Mouse (Mus musculus): ENCODE results near the gene Gcgr. TPM values are rescaled to one million over a fixed set of nuclear protein-coding genes. Genes with fewer than 3 reads are reported as not detected.
A peak's percentile ranks its signal among the peaks of the same experiment; 100 is the strongest.

Gene Gcgr
- total and polyA plus RNA-seq, 2 experiments from 2014 or later = 0.99 to 1.0 TPM

- peak; percentile 16; the same call in 1 of the 2 replicates for ATAC-seq
- Histone ChIP-seq H3K27ac (0 out of 2 replicates have a peak overlapping the region, but pooled peaks have one; percentile 15), H3K27me3 (ENCODE audit: insufficient read depth, low read length) (no peaks in the 10 kb centered on the region), H3K4me2 (ENCODE audit: low read depth, low read length) (no peak overlapping the region), H3K9me3 (ENCODE audit: low read length) (no peaks in the 10 kb centered on the region), H3K4me1 (ENCODE audit: insufficient read depth, low read length) (peaks cover 26% of the 10 kb centered on the region), H3K36me3 (ENCODE audit: insufficient read depth, low read length) (peaks cover 16% of the 10 kb centered on the region), H3K9ac (replicated peaks; ENCODE audit: low read length) (no peak overlapping the region), H3K4me3 (ENCODE audit: low read length) (no peak overlapping the region)
- DNase-seq (ENCODE audit: low spot score) = peak; percentile 89
- WGBS = 63% methylated on average over 4 of the region's 4 CpGs
- TF ChIP-seq CTCF (IDR thresholded peaks at IDR 0.05; ENCODE audit: low read depth) = peak; percentile 94
Measured at GRCm38 (mm10) chr11:120489054-120489761, 41.3 kb upstream of the Gcgr start.

GRCm38 (mm10) chr11:120490291-120491046 is 40.0 kb upstream of the Gcgr start:
- no peaks in the 10 kb centered on the region for H3K27me3 ChIP-seq (ENCODE audit: insufficient read depth, low read length)
- H3K4me1 ChIP-seq (ENCODE audit: insufficient read depth, low read length) = peaks cover 24% of the 10 kb centered on the region
- H3K9ac ChIP-seq (replicated peaks; ENCODE audit: low read length) = no peak overlapping the region
- H3K9me3 ChIP-seq (ENCODE audit: low read length) = no peaks in the 10 kb centered on the region
- 29% methylated on average over 4 of the region's 4 CpGs for WGBS
- peak overlapping the region; percentile 77; the same call in 1 of the 2 replicates for H3K4me2 ChIP-seq (ENCODE audit: low read depth, low read length)
- H3K36me3 ChIP-seq (ENCODE audit: insufficient read depth, low read length) = peaks cover 26% of the 10 kb centered on the region
- DNase-seq (ENCODE audit: low spot score) = no peak
- peak; percentile 33; the same call in 1 of the 2 replicates for TF ChIP-seq CTCF (IDR thresholded peaks at IDR 0.05; ENCODE audit: low read depth)
- peak overlapping the region; percentile 76 for H3K27ac ChIP-seq
- no peak overlapping the region for H3K4me3 ChIP-seq (ENCODE audit: low read length)
- ATAC-seq = no peak

- no peaks in the 10 kb centered on the region for H3K9me3 ChIP-seq (ENCODE audit: low read length)
- under 1% methylated on average over 35 of the region's 35 CpGs for WGBS
- H3K9ac ChIP-seq (replicated peaks; ENCODE audit: low read length) = peak within 1 kb of the TSS; percentile 59
- H3K4me1 ChIP-seq (ENCODE audit: insufficient read depth, low read length) = peaks cover 19% of the 10 kb centered on the region
- peak within 1 kb of the TSS; percentile 77 for H3K4me2 ChIP-seq (ENCODE audit: low read depth, low read length)
- H3K4me3 ChIP-seq (ENCODE audit: low read length) = peak within 1 kb of the TSS; percentile 63
- peak; percentile 89 for ATAC-seq
- H3K27ac ChIP-seq = peak within 1 kb of the TSS; percentile 76
- peaks cover 35% of the 10 kb centered on the region for H3K36me3 ChIP-seq (ENCODE audit: insufficient read depth, low read length)
- TF ChIP-seq CTCF (IDR thresholded peaks at IDR 0.05; ENCODE audit: low read depth) = no peak
- DNase-seq (ENCODE audit: low spot score) = peak; percentile 95
- no peaks in the 10 kb centered on the region for H3K27me3 ChIP-seq (ENCODE audit: insufficient read depth, low read length)
Measured at GRCm38 (mm10) chr11:120491317-120492023, 39.0 kb upstream of the Gcgr start, which contains the start of gene Slc25a10. TSS of gene Slc25a10 (plus strand) at chr11:120491840.

- peak; percentile 54 for DNase-seq (ENCODE audit: low spot score)
- ATAC-seq = peak; percentile 39
- Histone ChIP-seq H3K4me2 (ENCODE audit: low read depth, low read length) (peak overlapping the region; percentile 77), H3K4me3 (ENCODE audit: low read length) (peak overlapping the region; percentile 63), H3K9me3 (ENCODE audit: low read length) (no peaks in the 10 kb centered on the region), H3K36me3 (ENCODE audit: insufficient read depth, low read length) (peaks cover 40% of the 10 kb centered on the region), H3K27ac (peak overlapping the region; percentile 76), H3K27me3 (ENCODE audit: insufficient read depth, low read length) (no peaks in the 10 kb centered on the region), H3K4me1 (ENCODE audit: insufficient read depth, low read length) (peaks cover 19% of the 10 kb centered on the region), H3K9ac (replicated peaks; ENCODE audit: low read length) (peak overlapping the region; percentile 59)
- no peak; the same call in 1 of the 2 replicates for TF ChIP-seq CTCF (IDR thresholded peaks at IDR 0.05; ENCODE audit: low read depth)
- WGBS = under 1% methylated on average over 45 of the region's 48 CpGs
Measured at GRCm38 (mm10) chr11:120492024-120492877, 38.2 kb upstream of the Gcgr start.

GRCm38 (mm10) chr11:120492878-120493203 is 37.7 kb upstream of the Gcgr start:
- peak overlapping the region; percentile 63 for H3K4me3 ChIP-seq (ENCODE audit: low read length)
- ATAC-seq = no peak
- TF ChIP-seq CTCF (IDR thresholded peaks at IDR 0.05; ENCODE audit: low read depth) = no peak
- H3K27me3 ChIP-seq (ENCODE audit: insufficient read depth, low read length) = no peaks in the 10 kb centered on the region
- H3K36me3 ChIP-seq (ENCODE audit: insufficient read depth, low read length) = peaks cover 40% of the 10 kb centered on the region
- 23% methylated on average over 3 of the region's 3 CpGs for WGBS
- peak overlapping the region; percentile 56; the same call in 1 of the 2 replicates for H3K27ac ChIP-seq
- peak overlapping the region; percentile 59 for H3K9ac ChIP-seq (replicated peaks; ENCODE audit: low read length)
- H3K4me2 ChIP-seq (ENCODE audit: low read depth, low read length) = peak overlapping the region; percentile 77
- H3K4me1 ChIP-seq (ENCODE audit: insufficient read depth, low read length) = peaks cover 19% of the 10 kb centered on the region
- no peaks in the 10 kb centered on the region for H3K9me3 ChIP-seq (ENCODE audit: low read length)
- DNase-seq (ENCODE audit: low spot score) = no peak

Measured in hindbrain, postnatal 0 days (tissue).